Mouse (Mus musculus): ENCODE results near the gene Fhit. TPM values are rescaled to one million over a fixed set of nuclear protein-coding genes. Genes with fewer than 3 reads are reported as not detected.

Fhit gene
- polyA plus RNA-seq, 1 experiment, result 3.7 TPM

DNA sequence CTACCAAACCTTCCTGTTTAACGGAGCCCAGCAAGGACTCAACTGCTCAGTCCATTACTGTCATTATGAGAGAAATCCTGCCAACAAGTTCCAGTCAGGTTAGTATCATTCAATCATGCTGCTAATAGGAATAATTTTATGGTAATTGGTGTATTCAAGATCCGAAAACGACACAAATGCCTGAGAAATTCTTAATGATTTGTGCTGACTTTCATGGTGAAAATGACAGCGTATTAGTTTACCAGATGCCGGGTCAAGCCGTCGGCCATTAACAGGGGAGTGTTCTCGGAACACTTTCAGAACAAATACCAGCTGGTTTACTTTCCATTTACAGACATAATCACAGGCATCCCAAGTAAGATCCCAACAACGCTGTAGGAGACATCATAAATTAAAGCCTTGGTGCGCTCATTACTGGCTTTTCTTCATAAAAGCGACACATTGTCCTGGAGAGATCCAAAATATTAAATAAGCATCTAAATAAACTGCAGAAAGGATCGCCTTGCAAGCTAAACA lies 451.0 kb downstream of the Fhit start:
- Histone ChIP-seq H3K36me3 (ENCODE audit: control insufficient read depth, insufficient read depth, low read length) (no peaks in the 10 kb centered on the region), H3K27me3 (ENCODE audit: control insufficient read depth, insufficient read depth, low read length) (no peaks in the 10 kb centered on the region), H3K4me1 (ENCODE audit: control insufficient read depth, insufficient read depth, insufficient read length, low read length) (no peaks in the 10 kb centered on the region), H3K27ac (ENCODE audit: insufficient read depth, low read depth, low read length) (no peak overlapping the region), H3K4me3 (ENCODE audit: low read depth, low read length) (no peak overlapping the region)
- WGBS, result 78% methylated on average over 12 of the region's 12 CpGs
- no peak for TF ChIP-seq POLR2A (IDR thresholded peaks at IDR 0.05; ENCODE audit: low read depth, low read length)
- TF ChIP-seq CTCF (IDR thresholded peaks at IDR 0.05; ENCODE audit: extremely low read depth, insufficient read length, insufficient replicate concordance, low read depth, low read length), result no peak

DNA sequence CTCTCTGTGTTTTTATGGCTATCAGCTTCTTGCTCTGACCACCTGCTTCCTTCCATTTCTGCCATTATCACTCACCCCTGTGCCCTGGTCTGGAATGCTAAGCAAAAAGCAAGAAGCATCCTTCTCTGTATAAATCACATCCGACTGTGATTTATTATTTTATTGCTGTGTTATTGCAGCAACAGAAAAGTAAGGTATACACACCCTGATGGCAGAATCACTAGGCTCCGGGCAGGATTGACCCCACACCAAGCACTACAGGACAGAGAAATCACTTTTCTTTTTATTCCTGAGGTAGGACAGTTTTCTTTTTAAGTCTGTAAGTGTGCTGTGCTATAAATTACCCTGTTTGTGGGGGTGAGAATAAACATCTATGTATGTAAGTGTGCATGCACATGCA lies 460.1 kb downstream of the Fhit start:
- 19% methylated on average over 2 of the region's 2 CpGs for WGBS
- TF ChIP-seq POLR2A (IDR thresholded peaks at IDR 0.05; ENCODE audit: low read depth, low read length) (no peak), CTCF (IDR thresholded peaks at IDR 0.05; ENCODE audit: extremely low read depth, insufficient read length, insufficient replicate concordance, low read depth, low read length) (no peak)
- H3K4me1 ChIP-seq (ENCODE audit: control insufficient read depth, insufficient read depth, insufficient read length, low read length), result no peaks in the 10 kb centered on the region
- H3K27ac ChIP-seq (ENCODE audit: insufficient read depth, low read depth, low read length), result no peak overlapping the region
- no peak overlapping the region for H3K4me3 ChIP-seq (ENCODE audit: low read depth, low read length)
- H3K27me3 ChIP-seq (ENCODE audit: control insufficient read depth, insufficient read depth, low read length), result no peaks in the 10 kb centered on the region
- H3K36me3 ChIP-seq (ENCODE audit: control insufficient read depth, insufficient read depth, low read length), result no peaks in the 10 kb centered on the region

DNA sequence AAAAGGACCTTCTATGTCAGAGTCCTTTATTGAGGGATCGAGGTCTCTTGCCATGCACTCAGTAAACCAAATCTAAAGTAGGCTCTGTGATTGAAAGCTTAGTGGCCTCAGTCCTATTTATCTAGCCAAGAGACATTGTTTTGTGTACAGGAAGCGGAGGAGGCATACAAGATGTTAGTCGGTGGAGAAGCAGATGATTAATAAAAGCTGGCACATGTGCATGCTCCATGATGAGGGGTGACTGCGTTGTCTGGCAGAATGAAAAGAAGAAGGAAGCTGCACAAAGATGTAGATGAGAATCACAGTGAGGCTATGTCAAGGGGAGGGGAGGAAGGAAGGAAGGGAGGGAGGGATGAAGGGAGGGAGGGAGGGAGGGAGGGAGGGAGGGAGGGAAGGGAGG lies 481.8 kb downstream of the Fhit start:
- H3K27ac ChIP-seq (ENCODE audit: insufficient read depth, low read depth, low read length), result no peak overlapping the region
- TF ChIP-seq POLR2A (IDR thresholded peaks at IDR 0.05; ENCODE audit: low read depth, low read length) (no peak), CTCF (IDR thresholded peaks at IDR 0.05; ENCODE audit: extremely low read depth, insufficient read length, insufficient replicate concordance, low read depth, low read length) (no peak)
- WGBS, result 68% methylated on average over 4 of the region's 4 CpGs

DNA sequence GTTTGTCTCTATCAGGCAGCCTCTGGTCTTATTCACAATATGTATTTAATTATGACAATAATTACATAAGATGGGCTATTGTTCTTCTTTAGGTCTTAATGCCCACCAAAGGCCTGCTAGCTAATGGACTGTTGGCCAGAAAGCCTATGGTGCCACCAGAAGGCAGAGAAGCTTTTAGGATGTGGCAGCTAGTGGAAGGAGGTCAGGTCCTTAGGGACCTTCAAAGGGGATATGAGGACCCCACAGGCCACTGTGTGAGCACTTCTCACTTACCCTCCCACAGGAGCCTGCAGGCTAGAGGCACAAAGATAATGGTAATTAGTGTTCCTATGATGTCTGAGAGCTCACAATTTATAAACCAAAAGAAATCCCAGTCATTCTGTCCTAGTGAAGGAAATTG lies 482.2 kb downstream of the Fhit start:
- H3K27me3 ChIP-seq (ENCODE audit: control insufficient read depth, insufficient read depth, low read length), result no peaks in the 10 kb centered on the region
- no peak overlapping the region for H3K27ac ChIP-seq (ENCODE audit: insufficient read depth, low read depth, low read length)
- H3K4me3 ChIP-seq (ENCODE audit: low read depth, low read length), result no peak overlapping the region
- no peaks in the 10 kb centered on the region for H3K36me3 ChIP-seq (ENCODE audit: control insufficient read depth, insufficient read depth, low read length)
- no peak for TF ChIP-seq POLR2A (IDR thresholded peaks at IDR 0.05; ENCODE audit: low read depth, low read length)
- TF ChIP-seq CTCF (IDR thresholded peaks at IDR 0.05; ENCODE audit: extremely low read depth, insufficient read length, insufficient replicate concordance, low read depth, low read length), result no peak
- H3K4me1 ChIP-seq (ENCODE audit: control insufficient read depth, insufficient read depth, insufficient read length, low read length), result no peaks in the 10 kb centered on the region

More for the DNA sequence above, 481.8 kb downstream of the Fhit start:
- no peaks in the 10 kb centered on the region for H3K4me1 ChIP-seq (ENCODE audit: control insufficient read depth, insufficient read depth, insufficient read length, low read length)
- no peaks in the 10 kb centered on the region for H3K36me3 ChIP-seq (ENCODE audit: control insufficient read depth, insufficient read depth, low read length)
- no peaks in the 10 kb centered on the region for H3K27me3 ChIP-seq (ENCODE audit: control insufficient read depth, insufficient read depth, low read length)
- no peak overlapping the region for H3K4me3 ChIP-seq (ENCODE audit: low read depth, low read length)

DNA sequence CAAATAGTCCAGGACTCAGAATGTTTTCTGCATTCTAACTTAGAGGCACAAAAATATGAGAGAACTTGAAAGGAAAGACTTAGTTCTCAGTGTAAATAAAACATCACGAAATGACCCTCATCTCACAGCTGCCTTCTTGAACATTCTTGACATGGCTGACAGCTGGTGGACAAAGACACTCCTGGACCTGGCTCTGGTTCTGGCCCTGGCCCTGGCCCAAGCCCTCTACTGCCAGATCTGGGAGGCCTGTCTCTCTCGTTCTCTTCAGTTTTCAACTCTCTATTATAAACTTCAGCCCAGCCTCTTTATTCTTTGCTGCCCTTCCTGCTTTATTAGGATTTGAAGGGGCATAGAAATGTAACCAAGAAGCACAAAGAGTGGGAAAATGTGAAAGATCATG lies 484.2 kb downstream of the Fhit start:
- Histone ChIP-seq H3K36me3 (ENCODE audit: control insufficient read depth, insufficient read depth, low read length) (no peaks in the 10 kb centered on the region), H3K27me3 (ENCODE audit: control insufficient read depth, insufficient read depth, low read length) (no peaks in the 10 kb centered on the region), H3K4me1 (ENCODE audit: control insufficient read depth, insufficient read depth, insufficient read length, low read length) (no peaks in the 10 kb centered on the region), H3K4me3 (ENCODE audit: low read depth, low read length) (no peak overlapping the region), H3K27ac (ENCODE audit: insufficient read depth, low read depth, low read length) (no peak overlapping the region)
- TF ChIP-seq CTCF (IDR thresholded peaks at IDR 0.05; ENCODE audit: extremely low read depth, insufficient read length, insufficient replicate concordance, low read depth, low read length) (no peak), POLR2A (IDR thresholded peaks at IDR 0.05; ENCODE audit: low read depth, low read length) (no peak)
- WGBS, result 50% methylated on average over 2 of the region's 2 CpGs

DNA sequence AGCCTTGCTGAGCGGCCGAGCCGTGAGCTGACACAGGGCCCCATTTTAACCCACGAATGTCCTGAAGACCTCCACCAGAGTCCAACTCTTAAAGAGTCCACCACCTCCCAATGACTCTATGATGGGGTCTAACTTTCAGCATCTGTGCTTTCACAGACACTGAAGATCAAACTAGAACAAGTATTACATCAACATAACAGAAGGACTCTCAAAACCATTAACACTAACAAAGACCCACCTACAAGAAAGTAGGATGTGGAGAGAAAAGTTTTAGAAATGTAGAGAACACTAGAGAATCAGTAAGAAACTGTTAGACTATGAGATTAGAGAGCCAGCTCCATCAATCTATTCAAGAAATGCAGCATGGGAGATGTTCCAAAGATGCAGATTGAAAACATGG lies 501.6 kb downstream of the Fhit start:
- TF ChIP-seq CTCF (IDR thresholded peaks at IDR 0.05; ENCODE audit: extremely low read depth, insufficient read length, insufficient replicate concordance, low read depth, low read length) (no peak), POLR2A (IDR thresholded peaks at IDR 0.05; ENCODE audit: low read depth, low read length) (no peak)
- peaks cover 10% of the 10 kb centered on the region; the same call in 1 of the 2 replicates for H3K4me1 ChIP-seq (ENCODE audit: control insufficient read depth, insufficient read depth, insufficient read length, low read length)
- H3K27me3 ChIP-seq (ENCODE audit: control insufficient read depth, insufficient read depth, low read length), result no peaks in the 10 kb centered on the region
- no peaks in the 10 kb centered on the region for H3K36me3 ChIP-seq (ENCODE audit: control insufficient read depth, insufficient read depth, low read length)
- 90% methylated on average over 4 of the region's 4 CpGs for WGBS
- no peak overlapping the region for H3K27ac ChIP-seq (ENCODE audit: insufficient read depth, low read depth, low read length)
- no peak overlapping the region for H3K4me3 ChIP-seq (ENCODE audit: low read depth, low read length)

DNA sequence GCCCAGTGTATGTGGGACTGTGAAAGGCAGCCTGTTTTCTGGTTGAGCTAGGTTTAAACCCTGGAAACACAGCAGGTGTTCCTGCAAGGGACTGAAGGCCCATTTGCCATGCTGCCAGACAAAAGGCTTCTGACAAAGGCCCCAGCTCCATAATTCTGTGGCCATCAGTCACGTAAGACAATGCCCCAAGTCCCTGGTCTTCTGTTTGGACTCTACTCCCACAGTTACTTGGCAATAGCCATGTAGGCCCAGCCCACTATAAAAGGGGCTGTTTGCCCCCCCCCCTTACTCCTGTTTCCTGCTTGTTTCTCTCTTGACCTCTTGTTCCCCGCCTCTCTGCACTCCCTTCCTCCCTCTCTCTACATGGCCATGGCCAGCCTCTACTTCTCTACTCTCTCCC lies 502.5 kb downstream of the Fhit start:
- 84% methylated on average over 2 of the region's 2 CpGs for WGBS
- TF ChIP-seq CTCF (IDR thresholded peaks at IDR 0.05; ENCODE audit: extremely low read depth, insufficient read length, insufficient replicate concordance, low read depth, low read length) (no peak), POLR2A (IDR thresholded peaks at IDR 0.05; ENCODE audit: low read depth, low read length) (no peak)
- peaks cover 10% of the 10 kb centered on the region; the same call in 1 of the 2 replicates for H3K4me1 ChIP-seq (ENCODE audit: control insufficient read depth, insufficient read depth, insufficient read length, low read length)
- no peak overlapping the region for H3K4me3 ChIP-seq (ENCODE audit: low read depth, low read length)
- no peaks in the 10 kb centered on the region for H3K36me3 ChIP-seq (ENCODE audit: control insufficient read depth, insufficient read depth, low read length)
- H3K27ac ChIP-seq (ENCODE audit: insufficient read depth, low read depth, low read length), result no peak overlapping the region
- no peaks in the 10 kb centered on the region for H3K27me3 ChIP-seq (ENCODE audit: control insufficient read depth, insufficient read depth, low read length)

Measured in small intestine, adult 2 months (tissue).